Mouse (Mus musculus): ENCODE measurements around the gene Bub1b.
"Not testable (repeated sequence)": the region's sequence is repeated elsewhere in the genome, so short reads cannot be mapped to it uniquely, and the experiment has no call there.

The Bub1b gene

GRCm38 (mm10) chr2:118597673-118598568 is at the start of gene Bub1b:
Bub1b (plus strand) TSS chr2:118598211.
- DNase-seq (ENCODE audit: low read depth, low spot score) = peak; percentile 90

GRCm38 (mm10) chr2:118548421-118549221 is 49.4 kb upstream of the Bub1b start:
- DNase-seq (ENCODE audit: low read depth, low spot score) = no peak

- DNase-seq (ENCODE audit: low read depth, low spot score) = peak; percentile 93
Measured at GRCm38 (mm10) chr2:118549507-118550473, 48.2 kb upstream of the Bub1b start, which contains the start of gene Bmf. Bmf (minus strand) TSS chr2:118549687.

GRCm38 (mm10) chr2:118551606-118552005 is 46.4 kb upstream of the Bub1b start:
- no peak for DNase-seq (ENCODE audit: low read depth, low spot score)

GRCm38 (mm10) chr2:118554356-118554990 is 43.5 kb upstream of the Bub1b start:
- DNase-seq (ENCODE audit: low read depth, low spot score) = not testable (repeated sequence)

- DNase-seq (ENCODE audit: low read depth, low spot score) = no peak
Measured at GRCm38 (mm10) chr2:118558426-118558825, 39.6 kb upstream of the Bub1b start.

GRCm38 (mm10) chr2:118562015-118562414 is 36.0 kb upstream of the Bub1b start:
- DNase-seq (ENCODE audit: low read depth, low spot score) = no peak

GRCm38 (mm10) chr2:118562431-118562830 is 35.6 kb upstream of the Bub1b start:
- no peak for DNase-seq (ENCODE audit: low read depth, low spot score)

GRCm38 (mm10) chr2:118567179-118567578 is 30.8 kb upstream of the Bub1b start:
- DNase-seq (ENCODE audit: low read depth, low spot score) = no peak

GRCm38 (mm10) chr2:118570939-118571338 is 27.1 kb upstream of the Bub1b start:
- no peak for DNase-seq (ENCODE audit: low read depth, low spot score)

GRCm38 (mm10) chr2:118572183-118572836 is 25.7 kb upstream of the Bub1b start:
- DNase-seq (ENCODE audit: low read depth, low spot score) = no peak

GRCm38 (mm10) chr2:118573135-118573534 is 24.9 kb upstream of the Bub1b start:
- DNase-seq (ENCODE audit: low read depth, low spot score) = no peak

- DNase-seq (ENCODE audit: low read depth, low spot score) = no peak
Measured at GRCm38 (mm10) chr2:118586013-118586412, 12.0 kb upstream of the Bub1b start.

GRCm38 (mm10) chr2:118587686-118588085 is 10.3 kb upstream of the Bub1b start:
- DNase-seq (ENCODE audit: low read depth, low spot score) = no peak

- no peak for DNase-seq (ENCODE audit: low read depth, low spot score)
Measured at GRCm38 (mm10) chr2:118591083-118591482, 6.9 kb upstream of the Bub1b start.

- DNase-seq (ENCODE audit: low read depth, low spot score) = no peak
Measured at GRCm38 (mm10) chr2:118599087-118599486, 1.1 kb downstream of the Bub1b start.

- no peak for DNase-seq (ENCODE audit: low read depth, low spot score)
Measured at GRCm38 (mm10) chr2:118601599-118602263, 3.7 kb downstream of the Bub1b start.

- DNase-seq (ENCODE audit: low read depth, low spot score) = no peak
Measured at GRCm38 (mm10) chr2:118604091-118604490, 6.1 kb downstream of the Bub1b start.

- no peak for DNase-seq (ENCODE audit: low read depth, low spot score)
Measured at GRCm38 (mm10) chr2:118606032-118606431, 8.0 kb downstream of the Bub1b start.

- no peak for DNase-seq (ENCODE audit: low read depth, low spot score)
Measured at GRCm38 (mm10) chr2:118606976-118607375, 9.0 kb downstream of the Bub1b start.
